Mouse (Mus musculus) midbrain, embryonic 15.5 days (tissue): ENCODE data around the gene Gna11. TPM values are rescaled to one million over a fixed set of nuclear protein-coding genes. Genes with fewer than 3 reads are reported as not detected.

Experiments
- ATAC-seq: fragments of 200-750 bp; cut with Nextera tagmentation; replicated peaks from 2 replicates; pipeline ENCODE4 v1.8.0; 2017; ENCODE audit warnings: moderate TSS enrichment
- H3K27ac ChIP-seq: fragments of 300-500 bp; sonication (generic); 2 replicates; pipeline ENCODE4 v1.5.1; 2015; ENCODE audit warnings: mild to moderate bottlenecking, inconsistent platforms
- H3K27me3 ChIP-seq: fragments of 300-500 bp; sonication (generic); replicated peaks from 2 replicates; pipeline ENCODE4 v1.6.1; 2015; ENCODE audit warnings: inconsistent platforms
- H3K36me3 ChIP-seq: fragments of 300-500 bp; sonication (generic); replicated peaks from 2 replicates; pipeline ENCODE4 v1.6.1; 2015; ENCODE audit warnings: inconsistent platforms
- H3K4me1 ChIP-seq: fragments of 300-500 bp; sonication (generic); 2 replicates; pipeline ENCODE4 v1.6.1; 2015; ENCODE audit warnings: inconsistent platforms
- H3K4me2 ChIP-seq: fragments of 300-500 bp; sonication (generic); 2 replicates; pipeline ENCODE4 v1.6.1; 2015; ENCODE audit warnings: inconsistent platforms, mild to moderate bottlenecking, moderate library complexity
- H3K4me3 ChIP-seq: fragments of 300-500 bp; sonication (generic); 2 replicates; pipeline ENCODE4 v1.5.1; 2015; ENCODE audit warnings: mild to moderate bottlenecking, inconsistent platforms
- H3K9ac ChIP-seq: fragments of 300-500 bp; sonication (generic); 2 replicates; pipeline ENCODE4 v1.6.1; 2015; ENCODE audit warnings: mild to moderate bottlenecking, inconsistent platforms
- H3K9me3 ChIP-seq: fragments of 300-500 bp; sonication (generic); 2 replicates; pipeline ENCODE4 v1.6.1; 2016; ENCODE audit warnings: inconsistent platforms
- WGBS: fragments of 180-500 bp; shearing (Covaris S2); methylation state at CpG from one replicate; pipeline ENCODE4 v1.1.7; 2015; ENCODE audit warnings: mixed read lengths; 5-methylcytosine and 5-hydroxymethylcytosine counted together
- polyA plus RNA-seq: library from polyadenylated mRNA; unstranded; fragments of >200 nt; fragmentation: Nextera tagmentation; extraction: Ambion mirVana; gene quantifications from 2 replicates; pipeline ENCODE4 v1.2.1, GENCODE M21; 2015

Gene Gna11
- polyA plus RNA-seq, 1 experiment from 2014 or later = 100 TPM

DNA sequence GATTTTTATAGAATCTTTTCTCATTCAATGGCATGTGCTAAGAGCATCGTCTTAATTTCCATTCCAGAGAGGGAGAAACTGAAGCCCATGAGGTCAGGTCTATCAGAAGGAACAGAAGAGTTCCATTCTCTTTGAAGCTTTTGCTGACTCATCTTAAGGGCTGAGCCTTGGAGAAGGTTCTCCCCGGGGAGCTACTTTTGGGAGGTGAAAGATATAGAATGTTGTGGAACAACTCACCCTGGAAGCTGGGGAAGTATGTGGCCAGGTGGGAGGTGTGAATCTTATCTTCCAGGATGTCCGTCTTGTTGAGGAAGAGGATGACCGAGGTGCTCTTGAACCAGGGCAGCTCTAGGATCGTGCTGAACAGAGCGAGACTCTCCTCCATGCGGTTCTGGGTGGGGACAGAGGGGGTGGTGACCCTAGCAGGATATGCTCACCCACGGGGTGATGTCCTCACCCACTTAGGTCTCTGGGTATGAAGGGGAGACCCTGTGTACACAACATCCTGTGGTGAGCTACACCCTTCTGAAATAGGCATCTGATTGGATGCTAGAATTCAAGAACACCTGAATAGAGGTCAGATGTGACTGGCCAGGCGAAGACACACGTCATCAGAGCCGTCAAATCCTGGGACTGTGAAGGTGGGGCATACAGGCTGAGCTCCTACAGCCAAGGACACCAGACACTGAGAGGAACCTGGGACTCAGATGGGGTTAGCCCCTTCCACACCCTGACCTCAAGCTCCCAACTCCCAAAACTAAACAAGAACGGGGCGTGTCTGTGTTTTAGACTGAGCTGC is 37.1 kb downstream of the Gna11 start:
- Histone ChIP-seq H3K9ac (no peak overlapping the region), H3K27ac (no peak overlapping the region), H3K36me3 (no peaks in the 10 kb centered on the region), H3K4me3 (no peak overlapping the region), H3K4me2 (no peak overlapping the region), H3K9me3 (no peaks in the 10 kb centered on the region), H3K4me1 (0 out of 2 replicates have a peak, but pooled peaks cover 1% of the 10 kb centered on the region), H3K27me3 (peaks cover 5% of the 10 kb centered on the region; the same call in 1 of the 2 replicates)
- no peak for ATAC-seq
- WGBS = 81% methylated on average over 13 of the region's 13 CpGs

GRCm38 (mm10) chr10:81507095-81507494 is 37.9 kb downstream of the Gna11 start:
- H3K27me3 ChIP-seq = peaks cover 5% of the 10 kb centered on the region; the same call in 1 of the 2 replicates
- H3K27ac ChIP-seq = no peak overlapping the region
- H3K36me3 ChIP-seq = no peaks in the 10 kb centered on the region
- H3K9ac ChIP-seq = no peak overlapping the region
- H3K4me1 ChIP-seq = 0 out of 2 replicates have a peak, but pooled peaks cover 3% of the 10 kb centered on the region
- H3K4me3 ChIP-seq = no peak overlapping the region
- ATAC-seq = no peak
- 32% methylated on average over 6 of the region's 6 CpGs for WGBS
- no peaks in the 10 kb centered on the region for H3K9me3 ChIP-seq
- H3K4me2 ChIP-seq = no peak overlapping the region

- WGBS = 80% methylated on average over 15 of the region's 15 CpGs
- no peaks in the 10 kb centered on the region for H3K36me3 ChIP-seq
- 0 out of 2 replicates have a peak, but pooled peaks cover 3% of the 10 kb centered on the region for H3K4me1 ChIP-seq
- no peaks in the 10 kb centered on the region for H3K9me3 ChIP-seq
- peaks cover 5% of the 10 kb centered on the region; the same call in 1 of the 2 replicates for H3K27me3 ChIP-seq
- no peak overlapping the region for H3K4me2 ChIP-seq
- no peak overlapping the region for H3K9ac ChIP-seq
- ATAC-seq = no peak
- no peak overlapping the region for H3K4me3 ChIP-seq
- H3K27ac ChIP-seq = no peak overlapping the region
These were observed 39.9 kb downstream of the Gna11 start for GRCm38 (mm10) chr10:81505016-81505664.

- Histone ChIP-seq H3K4me2 (peak overlapping the region; percentile 70), H3K27me3 (peaks cover 5% of the 10 kb centered on the region; the same call in 1 of the 2 replicates), H3K9me3 (no peaks in the 10 kb centered on the region), H3K4me1 (peaks cover 5% of the 10 kb centered on the region; the same call in 1 of the 2 replicates), H3K9ac (peak overlapping the region; percentile 42), H3K4me3 (peak overlapping the region; percentile 40), H3K36me3 (no peaks in the 10 kb centered on the region), H3K27ac (no peak overlapping the region)
- ATAC-seq = peak; percentile 31; the same call in 1 of the 2 replicates
- 6% methylated on average over 36 of the region's 36 CpGs for WGBS
These were observed 42.3 kb downstream of the Gna11 start for GRCm38 (mm10) chr10:81502658-81503057.

DNA sequence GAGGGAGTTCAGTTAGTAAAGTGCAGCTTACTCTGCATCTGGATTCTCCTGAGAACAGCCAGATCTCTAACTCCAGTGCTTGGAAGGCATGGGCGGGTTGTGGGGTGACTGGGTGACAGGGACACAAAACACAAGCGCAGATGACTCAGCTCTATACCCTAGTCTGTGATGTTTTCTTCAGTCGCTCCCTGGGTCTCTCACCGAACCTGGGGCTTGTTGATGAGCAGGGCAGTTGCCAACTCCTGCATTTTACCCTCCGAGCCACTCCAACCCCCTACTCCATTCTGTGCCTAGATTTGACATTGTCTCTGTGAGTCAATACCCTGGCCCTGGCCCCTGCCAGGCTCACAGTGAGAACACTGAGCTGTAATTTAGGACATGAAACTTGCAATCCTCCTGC is 43.1 kb downstream of the Gna11 start:
- Histone ChIP-seq H3K4me1 (peaks cover 13% of the 10 kb centered on the region; the same call in 1 of the 2 replicates), H3K4me3 (no peak overlapping the region), H3K9ac (no peak overlapping the region), H3K9me3 (no peaks in the 10 kb centered on the region), H3K27me3 (peaks cover 5% of the 10 kb centered on the region; the same call in 1 of the 2 replicates), H3K36me3 (no peaks in the 10 kb centered on the region), H3K4me2 (no peak overlapping the region), H3K27ac (no peak overlapping the region)
- WGBS = 83% methylated on average over 5 of the region's 5 CpGs
- ATAC-seq = no peak

GRCm38 (mm10) chr10:81500032-81500431 is 45.0 kb downstream of the Gna11 start, which contains the start of gene S1pr4:
TSS of gene S1pr4 (minus strand) at chr10:81500132.
- H3K4me1 ChIP-seq = peaks cover 20% of the 10 kb centered on the region
- H3K9me3 ChIP-seq = no peaks in the 10 kb centered on the region
- WGBS = 88% methylated on average over 3 of the region's 3 CpGs
- H3K27me3 ChIP-seq = peaks cover 5% of the 10 kb centered on the region; the same call in 1 of the 2 replicates
- ATAC-seq = no peak
- no peak within 1 kb of the TSS for H3K27ac ChIP-seq
- no peaks in the 10 kb centered on the region for H3K36me3 ChIP-seq
- no peak within 1 kb of the TSS for H3K4me3 ChIP-seq
- no peak within 1 kb of the TSS for H3K4me2 ChIP-seq
- no peak within 1 kb of the TSS for H3K9ac ChIP-seq

- WGBS = 79% methylated on average over 19 of the region's 23 CpGs
- H3K27ac ChIP-seq = no peak overlapping the region
- H3K9ac ChIP-seq = no peak overlapping the region
These were observed 45.6 kb downstream of the Gna11 start for GRCm38 (mm10) chr10:81499250-81499901.

DNA sequence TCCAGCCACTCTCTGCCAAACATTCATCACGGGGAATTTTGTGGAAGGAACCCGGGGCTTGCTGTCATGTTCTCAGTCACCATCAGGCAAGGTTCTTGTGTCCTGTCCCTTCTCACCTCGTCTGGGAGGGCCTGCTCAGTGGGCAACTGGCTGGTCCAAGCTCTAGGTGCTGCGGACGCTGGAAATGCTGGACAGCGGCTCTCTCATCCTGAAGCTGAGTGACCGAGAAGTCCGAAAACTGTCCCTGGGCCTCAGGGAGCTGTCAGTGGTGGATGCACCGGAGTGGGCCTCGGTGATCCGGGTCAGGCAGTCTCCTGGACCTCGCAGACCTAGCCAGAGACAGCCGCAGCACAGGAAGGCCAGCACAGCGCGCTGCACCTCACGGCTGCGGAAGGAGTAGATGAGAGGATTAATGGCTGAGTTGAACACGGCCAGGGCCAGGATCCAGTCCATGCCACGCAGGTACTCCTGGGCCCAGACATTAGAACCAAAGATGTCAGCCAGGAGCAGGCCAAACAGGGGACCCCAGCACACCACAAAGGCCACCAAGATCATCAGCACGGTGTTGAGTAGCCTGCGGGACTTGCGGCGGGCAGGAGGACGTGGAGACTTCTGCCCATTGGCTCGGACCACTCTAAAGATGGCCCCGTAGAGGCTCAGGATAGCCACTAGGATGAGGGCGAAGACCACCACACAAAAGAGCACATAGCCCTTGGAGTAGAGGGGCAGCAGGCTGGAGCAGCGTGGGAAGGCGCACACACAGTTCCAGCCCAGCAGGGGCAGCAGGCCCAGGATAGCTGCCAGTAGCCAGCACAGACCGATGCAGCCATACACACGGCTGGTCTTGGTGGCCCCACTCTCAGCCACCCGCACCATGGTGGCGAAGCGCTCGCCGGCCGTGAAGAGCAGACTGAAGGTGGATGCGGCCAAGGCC is 46.4 kb downstream of the Gna11 start:
- 84% methylated on average over 38 of the region's 38 CpGs for WGBS
- H3K9me3 ChIP-seq = no peaks in the 10 kb centered on the region

More at GRCm38 (mm10) chr10:81499250-81499901, 45.6 kb downstream of the Gna11 start:
- Histone ChIP-seq H3K4me1 (peaks cover 27% of the 10 kb centered on the region), H3K4me3 (no peak overlapping the region), H3K36me3 (no peaks in the 10 kb centered on the region), H3K27me3 (peaks cover 5% of the 10 kb centered on the region; the same call in 1 of the 2 replicates), H3K4me2 (no peak overlapping the region), H3K9me3 (no peaks in the 10 kb centered on the region)
- ATAC-seq = no peak

GRCm38 (mm10) chr10:81497401-81498270 is 47.4 kb downstream of the Gna11 start:
- Histone ChIP-seq H3K27ac (peak overlapping the region; percentile 80; the same call in 1 of the 2 replicates), H3K4me1 (peaks cover 31% of the 10 kb centered on the region), H3K36me3 (no peaks in the 10 kb centered on the region), H3K9me3 (no peaks in the 10 kb centered on the region), H3K4me2 (peak overlapping the region; percentile 84), H3K9ac (no peak overlapping the region; the same call in 1 of the 2 replicates), H3K4me3 (peak overlapping the region; percentile 83), H3K27me3 (no peaks in the 10 kb centered on the region)
- ATAC-seq = no peak
- WGBS = 78% methylated on average over 17 of the region's 17 CpGs

More for the DNA sequence above, 46.4 kb downstream of the Gna11 start:
- Histone ChIP-seq H3K9ac (no peak overlapping the region), H3K4me2 (no peak overlapping the region), H3K36me3 (no peaks in the 10 kb centered on the region), H3K27ac (no peak overlapping the region), H3K4me1 (peaks cover 34% of the 10 kb centered on the region), H3K4me3 (no peak overlapping the region), H3K27me3 (0 out of 2 replicates have a peak, but pooled peaks cover under 1% of the 10 kb centered on the region)
- ATAC-seq = no peak

- Histone ChIP-seq H3K9ac (peak overlapping the region; percentile 44), H3K9me3 (no peaks in the 10 kb centered on the region), H3K36me3 (peaks cover under 1% of the 10 kb centered on the region; the same call in 1 of the 2 replicates), H3K4me1 (peaks cover 31% of the 10 kb centered on the region), H3K4me2 (peak overlapping the region; percentile 84), H3K27ac (peak overlapping the region; percentile 80), H3K4me3 (peak overlapping the region; percentile 83), H3K27me3 (no peaks in the 10 kb centered on the region)
- ATAC-seq = no peak
- WGBS = 27% methylated on average over 4 of the region's 4 CpGs
These were observed 48.0 kb downstream of the Gna11 start for GRCm38 (mm10) chr10:81496969-81497368.
